Mouse (Mus musculus): ENCODE results near the gene Otc.

The Otc gene

DNA sequence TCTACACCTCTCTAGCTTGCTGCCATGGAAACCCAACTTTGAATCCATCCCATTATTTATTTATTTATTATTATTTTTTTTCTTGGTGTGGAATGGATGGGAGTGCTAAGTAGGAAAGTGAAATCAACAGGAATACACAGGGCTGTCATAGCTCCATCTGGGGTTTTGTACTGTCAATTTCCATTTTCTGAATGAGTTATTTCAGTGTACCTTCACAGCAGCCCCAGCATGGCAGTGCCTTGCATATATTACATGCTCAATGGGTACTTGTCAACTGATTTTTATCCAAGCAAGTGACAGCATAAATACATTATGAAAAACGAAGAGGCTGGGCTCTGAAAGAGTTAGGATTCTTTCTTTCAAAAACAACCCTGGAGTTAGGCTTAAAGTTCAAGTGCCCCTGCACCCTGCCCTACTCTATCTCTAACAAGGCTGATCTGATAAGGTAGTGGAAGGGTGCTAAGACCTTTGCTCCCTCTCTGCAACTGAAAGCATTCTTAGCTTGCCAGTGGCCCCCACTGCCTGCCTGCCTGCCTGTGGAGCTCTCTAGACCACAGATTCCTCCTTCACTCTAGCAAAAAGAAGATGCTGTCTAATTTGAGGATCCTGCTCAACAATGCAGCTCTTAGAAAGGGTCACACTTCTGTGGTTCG, at the start of gene Otc:
Otc (plus strand) TSS at position 454 of the 653 bp plus-strand sequence.
- no peak for DNase-seq

DNA sequence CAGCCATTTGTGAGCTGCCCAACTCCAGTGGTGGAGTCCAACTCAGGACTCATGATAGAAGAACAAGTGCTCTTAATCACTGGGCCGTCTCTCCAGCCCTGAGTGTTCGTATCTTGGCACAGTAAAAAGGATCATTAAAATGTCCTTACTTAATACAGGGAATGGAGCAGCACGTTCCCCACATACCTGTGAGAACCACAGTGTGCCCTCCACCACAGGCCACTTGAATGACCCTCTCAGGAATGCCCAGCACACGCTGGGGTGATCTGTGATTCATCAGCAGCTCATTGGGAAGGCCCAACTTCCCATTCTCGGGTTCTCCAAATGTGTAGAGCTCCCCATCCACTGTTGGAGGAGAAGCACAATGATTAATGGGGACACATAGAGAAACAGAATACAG, 46.2 kb upstream of the Otc start:
- DNase-seq = no peak

DNA sequence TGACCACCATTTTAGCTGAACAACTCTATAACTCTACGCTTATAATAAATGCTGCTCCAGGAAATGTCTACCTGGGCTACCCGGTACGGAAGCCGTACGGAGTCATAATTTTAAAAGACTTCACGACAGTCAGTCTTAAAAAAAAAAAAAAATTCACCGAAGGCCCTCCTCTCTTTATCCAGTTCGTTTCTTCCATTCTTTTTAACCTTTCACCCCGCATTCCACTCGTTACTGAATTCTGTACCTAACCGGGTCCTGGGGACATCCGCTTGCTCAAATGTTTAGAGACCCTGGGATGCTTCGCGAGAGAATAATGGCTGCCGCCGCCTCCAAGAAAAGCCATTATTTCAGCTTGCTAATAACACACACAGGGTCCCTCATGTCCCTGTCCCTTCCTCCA, 36.1 kb upstream of the Otc start:
- peak in 1 of 2 experiments; percentile 29 for DNase-seq

DNA sequence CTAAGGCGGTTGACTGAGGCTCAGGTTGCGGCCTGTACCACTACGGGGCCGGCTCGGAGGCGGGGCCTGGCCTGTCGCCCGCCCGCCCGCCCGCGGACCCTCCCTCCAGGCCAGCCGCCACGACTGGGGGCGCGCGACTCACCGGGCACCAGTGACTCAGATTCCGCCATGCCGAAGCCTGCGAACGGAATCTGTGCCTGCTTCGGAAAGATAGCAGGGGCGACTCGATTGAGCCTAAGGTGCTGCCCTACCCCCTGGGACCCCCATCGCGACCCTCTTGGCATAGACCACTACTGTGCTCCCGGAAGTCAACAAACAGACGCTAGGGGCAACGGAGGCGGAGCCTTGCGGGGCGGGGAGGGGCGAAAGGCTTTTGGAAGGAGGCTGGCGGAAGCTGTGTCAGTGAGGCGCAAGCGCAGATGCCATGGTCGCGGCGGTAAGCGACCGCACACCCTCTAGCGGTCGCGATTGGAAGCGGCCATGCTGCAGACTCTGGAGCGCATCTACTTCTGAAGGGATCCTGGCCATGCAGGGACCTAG, 35.6 kb upstream of the Otc start, which contains the start of gene Rpgr:
Rpgr (minus strand) TSS at position 511 of the 540 bp plus-strand sequence.
- DNase-seq = peak; percentile 91 to 93

DNA sequence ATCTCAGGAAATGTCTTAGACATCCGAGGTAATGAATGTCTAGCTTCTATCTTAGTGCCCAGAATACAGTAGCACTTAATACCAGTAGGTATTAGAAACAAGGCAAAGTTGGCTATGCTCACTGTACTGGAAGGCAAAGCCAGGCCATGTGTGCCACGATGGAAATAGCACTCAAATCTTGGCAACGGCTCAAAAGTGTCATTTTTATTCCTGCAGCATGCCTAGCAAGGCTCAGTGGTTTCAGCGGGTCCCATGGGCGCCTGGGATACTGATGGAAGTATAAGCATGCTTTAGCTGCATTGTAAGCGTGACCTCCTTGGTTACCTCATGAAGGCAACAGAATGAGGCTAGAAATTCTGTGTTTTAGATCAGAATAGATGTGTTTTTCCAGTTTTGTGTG, 32.8 kb upstream of the Otc start:
- no peak for DNase-seq

DNA sequence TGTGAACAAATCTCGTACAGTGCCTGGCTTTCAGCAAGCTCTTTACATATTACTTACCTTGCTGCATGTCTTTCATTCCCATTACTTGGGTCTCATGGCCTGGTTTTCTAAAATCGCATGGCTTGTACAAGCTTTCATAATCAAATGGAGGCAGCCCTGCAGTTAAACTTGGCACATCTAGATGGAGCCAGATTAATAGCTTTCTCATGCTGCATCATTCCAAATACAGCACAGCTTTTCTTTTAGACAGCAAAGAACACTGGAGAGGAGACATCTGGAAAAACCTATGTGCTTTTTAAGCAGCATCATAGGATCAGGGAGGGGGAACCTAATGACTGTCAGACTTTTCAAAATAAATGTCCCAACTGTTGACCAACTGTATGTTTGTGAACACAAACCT, 19.1 kb upstream of the Otc start:
- DNase-seq = no peak

DNA sequence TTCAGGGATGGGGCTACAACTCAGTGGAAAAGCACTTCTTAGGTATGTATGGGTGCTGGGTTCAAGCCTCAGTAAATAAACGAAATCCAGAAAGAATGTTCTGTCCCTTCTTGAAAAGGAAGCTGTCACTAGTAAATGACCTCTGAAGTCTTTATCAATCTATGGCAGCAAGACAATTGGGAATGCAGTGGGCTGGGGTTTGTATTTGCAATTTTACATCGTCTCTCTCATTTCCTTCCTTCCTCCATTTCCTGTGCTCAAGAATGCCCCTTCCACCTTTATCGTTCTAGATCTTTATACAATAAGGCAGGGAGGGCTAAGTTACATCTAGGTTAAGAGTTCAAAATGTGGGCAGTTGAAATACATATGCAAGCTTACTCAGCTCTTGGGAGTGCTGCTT, 17.5 kb upstream of the Otc start:
- peak in 1 of 2 experiments; percentile 18 for DNase-seq

DNA sequence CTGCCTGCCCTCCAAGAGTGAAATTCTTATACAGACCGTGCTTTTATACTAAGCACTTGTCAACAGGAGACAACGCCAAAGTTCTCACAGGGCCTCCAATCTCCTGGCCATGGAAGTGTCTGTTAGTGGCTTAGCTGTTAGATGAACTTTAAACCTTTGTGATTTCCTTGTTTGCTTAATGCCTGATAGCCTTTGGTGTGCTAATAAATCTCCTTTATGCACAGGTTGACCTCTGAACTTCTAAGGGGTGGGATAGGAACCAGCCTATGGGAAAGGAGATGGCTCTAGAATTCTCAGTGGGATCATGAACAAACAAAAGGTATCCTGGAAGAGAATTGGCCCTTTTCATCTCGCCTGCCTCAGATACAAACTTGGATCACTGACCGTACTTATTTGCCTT, 12.6 kb upstream of the Otc start:
- DNase-seq = no peak

DNA sequence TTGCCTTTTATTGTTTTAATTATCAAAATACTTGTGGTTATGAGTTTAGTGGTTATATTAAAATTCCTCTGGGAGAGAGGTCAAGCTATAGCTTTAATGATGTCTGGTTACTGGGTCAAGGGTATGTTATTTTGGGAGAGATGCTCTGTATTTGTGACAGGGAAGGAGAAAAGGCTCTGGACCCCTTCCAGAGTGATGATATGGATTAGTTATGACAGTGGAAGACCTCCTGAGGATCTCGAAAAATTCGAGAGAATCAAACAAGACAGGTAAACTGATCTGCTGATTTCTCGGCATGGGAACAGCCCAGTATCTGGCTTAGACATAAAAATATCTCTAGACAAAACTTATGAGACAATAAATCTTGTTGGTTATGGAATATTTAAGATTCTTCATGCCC, 8.2 kb upstream of the Otc start:
- DNase-seq = no peak

DNA sequence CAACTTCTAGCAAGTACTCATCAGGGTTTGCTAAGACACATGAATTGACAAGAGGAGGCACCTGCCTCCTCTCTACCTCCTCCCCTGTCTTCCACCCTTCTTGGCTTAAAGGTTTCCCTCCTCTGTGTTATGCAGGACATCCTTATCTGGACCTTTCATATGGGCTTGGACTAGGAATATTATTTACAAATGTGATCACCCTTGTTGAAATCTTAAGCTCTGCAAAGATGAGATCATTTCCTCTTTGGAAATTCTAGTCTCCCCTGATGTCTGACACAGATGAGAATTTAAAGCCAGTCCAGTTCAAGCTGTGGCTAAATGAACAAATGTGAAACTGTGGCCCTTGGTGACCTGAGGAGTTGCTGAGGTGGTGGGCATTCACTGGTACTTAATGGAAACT, 748 bp upstream of the Otc start:
- no peak for DNase-seq

DNA sequence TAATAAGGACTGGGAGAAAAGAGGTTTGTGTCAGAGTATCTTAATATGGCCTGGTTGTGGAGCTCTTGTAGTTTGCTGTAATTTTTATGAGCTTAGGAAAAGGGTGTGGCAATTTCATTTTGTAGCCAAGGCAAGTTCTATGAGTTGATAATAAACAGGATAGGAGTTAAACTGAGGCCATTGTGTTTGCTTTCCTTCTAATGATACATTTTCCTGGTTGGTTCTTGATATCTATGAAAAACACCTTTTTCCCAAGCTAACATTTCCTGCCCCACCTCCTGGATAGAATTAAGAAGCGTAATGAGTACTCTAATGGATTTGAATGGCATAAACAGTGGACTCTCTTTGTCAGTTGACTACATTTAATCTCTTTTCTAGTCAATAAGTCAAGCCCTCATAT, 5.7 kb downstream of the Otc start:
- no peak for DNase-seq

DNA sequence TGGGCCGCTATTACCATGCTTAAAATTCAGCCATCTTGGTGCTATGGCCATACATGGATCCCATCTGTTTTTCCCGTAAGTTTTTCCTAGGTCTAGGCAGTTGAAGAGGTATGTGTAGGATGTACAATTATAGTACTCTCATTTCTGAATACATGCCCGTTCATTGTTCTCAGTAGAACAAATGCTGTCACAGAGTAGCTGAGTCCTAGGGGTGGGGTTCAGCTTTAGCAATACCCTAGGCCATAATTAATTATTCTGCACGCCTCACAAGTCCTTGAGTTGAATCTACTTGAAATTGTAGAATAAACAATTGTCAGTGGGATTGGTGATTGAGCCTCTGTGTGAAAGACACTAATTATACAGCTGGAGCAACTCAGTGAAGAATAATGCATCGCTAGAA, 6.2 kb downstream of the Otc start:
- no peak for DNase-seq

DNA sequence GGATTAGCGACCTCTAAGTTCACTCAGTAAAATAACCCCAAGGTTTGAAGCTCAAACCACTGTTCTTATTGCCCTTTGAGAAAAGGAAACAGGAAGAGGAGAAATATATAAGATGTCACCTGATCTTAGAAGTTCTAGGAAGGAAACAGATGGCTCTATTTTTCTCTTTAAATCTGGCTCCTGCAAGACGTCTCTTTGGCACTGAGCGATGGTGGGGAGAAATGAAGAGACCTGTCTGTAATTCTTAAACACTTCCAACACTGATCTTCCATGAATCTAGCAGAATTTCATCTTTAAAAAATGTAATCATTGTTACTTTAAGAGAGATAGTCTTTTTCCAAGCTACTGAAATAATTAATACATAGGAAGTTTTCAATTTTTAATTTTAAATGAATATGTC, 16.2 kb downstream of the Otc start:
- DNase-seq = no peak

DNA sequence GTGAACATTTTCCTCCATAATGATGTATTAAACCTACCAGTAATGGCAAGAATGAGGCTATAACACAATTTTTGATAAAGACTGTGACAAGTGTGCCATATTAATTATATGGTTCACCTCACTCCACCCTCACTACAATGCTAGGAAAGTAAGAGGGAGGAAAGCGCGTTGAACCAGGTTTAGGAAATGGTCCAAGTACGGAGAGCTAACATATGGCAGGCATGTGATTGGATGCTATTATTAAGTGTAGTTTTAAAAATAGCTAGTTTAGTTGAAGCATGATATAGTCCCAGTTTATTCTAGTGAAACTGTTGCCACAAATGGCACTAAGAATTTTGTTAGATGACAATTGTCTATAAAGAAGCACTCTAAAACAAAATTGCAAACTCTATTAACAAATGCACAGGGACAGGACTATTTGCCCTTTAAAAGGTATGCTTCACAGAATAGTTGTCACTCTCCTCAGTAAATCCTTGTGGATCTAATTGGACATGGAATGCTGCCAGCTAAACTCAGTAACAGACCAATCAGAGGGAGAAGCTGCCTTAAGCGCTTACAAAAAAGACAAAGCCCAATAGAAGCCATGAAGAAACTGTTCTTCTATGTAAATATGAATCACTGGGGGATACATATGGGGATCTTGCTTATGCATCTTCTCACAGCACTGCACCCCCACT, 16.8 kb downstream of the Otc start:
- no peak for DNase-seq

DNA sequence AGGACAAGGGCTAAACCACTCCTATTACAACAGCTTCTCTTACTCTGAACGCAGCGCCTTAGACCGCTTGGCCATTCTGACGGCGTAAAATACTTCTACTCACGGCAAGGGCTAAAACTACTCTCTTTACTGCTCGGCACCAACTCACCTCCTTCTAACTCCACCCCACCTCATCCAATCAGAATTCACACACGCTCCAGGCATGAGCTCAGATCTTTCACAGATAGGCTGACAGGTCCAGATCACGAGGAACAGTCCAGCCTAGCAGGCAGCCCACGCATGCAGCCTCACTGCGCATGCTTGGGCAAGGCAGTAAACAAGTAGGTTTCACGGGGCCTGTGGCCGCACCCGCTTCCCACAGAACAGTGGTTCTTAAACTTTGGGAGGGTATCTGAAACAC, 45.2 kb downstream of the Otc start:
- DNase-seq = no peak

DNA sequence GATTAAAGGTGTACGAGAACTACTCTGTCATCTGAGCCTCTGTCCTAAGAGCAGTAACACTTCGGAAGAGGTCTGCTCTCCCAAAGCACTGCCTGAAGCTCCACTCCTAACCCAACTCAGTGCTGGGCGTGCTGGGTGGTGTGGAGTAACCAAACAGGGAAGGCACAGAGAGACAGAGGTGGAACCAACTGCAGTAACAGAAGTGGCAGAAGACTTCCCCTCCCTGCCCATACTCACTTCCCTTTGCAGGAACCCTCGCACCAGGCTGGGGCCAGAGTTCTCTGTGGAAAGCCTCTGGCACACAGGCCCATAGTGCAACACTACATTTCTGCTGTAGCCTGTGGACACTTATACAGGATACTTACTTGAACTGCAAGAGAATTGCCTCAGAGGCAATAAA, 66.1 kb downstream of the Otc start:
- no peak for DNase-seq

DNA sequence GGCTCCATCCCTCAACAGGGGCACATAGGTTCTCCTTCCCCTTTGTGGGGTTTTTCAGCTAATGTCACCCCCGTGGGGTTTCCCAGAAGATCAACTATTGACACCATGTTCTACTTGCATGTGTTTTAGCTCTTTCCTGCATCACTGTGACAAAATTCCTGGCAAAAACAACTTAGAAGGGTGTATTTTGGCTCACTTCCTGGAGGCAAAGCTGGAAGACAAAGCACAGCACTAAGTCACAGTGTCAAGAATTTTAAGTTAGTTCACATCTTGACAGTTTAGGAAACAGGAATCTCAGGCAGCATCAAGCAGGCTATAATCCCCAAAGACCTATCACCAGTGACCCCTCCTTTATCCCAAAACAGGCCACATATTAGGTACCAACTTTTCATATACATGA, 78.1 kb downstream of the Otc start:
- no peak for DNase-seq

DNA sequence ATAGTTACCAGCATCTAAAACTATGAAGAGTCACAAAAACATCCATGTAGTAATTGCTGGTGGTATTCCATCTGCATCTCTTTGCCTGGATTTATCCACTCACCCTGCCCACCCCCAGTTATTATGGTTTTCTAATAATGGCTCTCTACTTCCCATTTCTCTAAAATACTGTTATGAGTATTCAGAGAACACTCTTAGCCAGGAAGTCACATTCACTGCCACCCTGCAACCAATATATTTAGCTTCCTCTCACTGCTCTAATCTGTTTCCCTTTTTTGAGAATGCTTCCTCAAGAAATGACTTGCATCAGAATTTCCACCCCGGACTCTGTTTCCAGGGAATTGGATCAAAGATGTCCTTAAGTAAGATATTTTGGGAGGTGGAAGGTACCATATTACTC, 79.6 kb downstream of the Otc start:
- DNase-seq = no peak

DNA sequence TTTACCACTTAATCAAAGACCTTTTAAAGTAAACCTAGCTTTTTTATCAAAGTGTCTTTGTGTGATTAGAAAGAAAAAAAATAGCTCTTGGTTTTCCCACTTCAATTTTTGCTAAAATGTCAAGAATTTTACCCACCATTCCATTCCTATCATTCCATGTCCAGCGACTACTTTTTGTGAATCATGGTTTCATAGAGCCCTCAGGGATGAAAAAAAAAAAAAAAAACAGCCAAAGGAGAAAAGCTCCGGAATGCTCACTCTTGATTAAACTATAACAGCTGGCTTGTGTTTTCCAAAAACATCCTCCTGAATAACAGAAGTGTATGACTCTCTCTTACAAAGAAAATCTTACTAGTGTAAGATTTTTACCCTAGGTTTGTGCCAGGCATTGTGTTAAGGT, 84.7 kb downstream of the Otc start:
- no peak for DNase-seq

DNA sequence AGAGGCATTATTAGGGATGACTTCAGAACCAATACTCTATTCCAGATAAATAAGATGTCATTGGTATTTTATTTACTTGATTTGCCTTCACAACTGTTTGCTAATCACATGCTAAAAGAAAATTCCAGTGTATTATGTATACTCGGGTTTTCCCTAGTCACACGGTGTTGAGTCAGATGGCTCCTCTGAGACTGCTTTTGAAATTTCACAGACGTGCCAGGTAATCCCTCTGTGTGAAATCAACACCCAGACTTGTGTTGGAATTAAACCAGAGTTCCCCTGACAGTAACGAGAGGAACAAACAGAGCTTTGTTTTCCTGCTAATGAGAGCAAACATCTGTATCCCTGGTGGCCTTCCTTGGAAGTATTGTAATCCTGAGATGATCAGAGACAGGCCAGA, 103.8 kb downstream of the Otc start:
- DNase-seq = no peak
